Mouse (Mus musculus): ENCODE measurements around the gene Nav2. TPM values are rescaled to one million over a fixed set of nuclear protein-coding genes. Genes with fewer than 3 reads are reported as not detected.

Gene Nav2
- polyA plus RNA-seq, 1 experiment from 2014 or later, result 7.5 TPM

DNA sequence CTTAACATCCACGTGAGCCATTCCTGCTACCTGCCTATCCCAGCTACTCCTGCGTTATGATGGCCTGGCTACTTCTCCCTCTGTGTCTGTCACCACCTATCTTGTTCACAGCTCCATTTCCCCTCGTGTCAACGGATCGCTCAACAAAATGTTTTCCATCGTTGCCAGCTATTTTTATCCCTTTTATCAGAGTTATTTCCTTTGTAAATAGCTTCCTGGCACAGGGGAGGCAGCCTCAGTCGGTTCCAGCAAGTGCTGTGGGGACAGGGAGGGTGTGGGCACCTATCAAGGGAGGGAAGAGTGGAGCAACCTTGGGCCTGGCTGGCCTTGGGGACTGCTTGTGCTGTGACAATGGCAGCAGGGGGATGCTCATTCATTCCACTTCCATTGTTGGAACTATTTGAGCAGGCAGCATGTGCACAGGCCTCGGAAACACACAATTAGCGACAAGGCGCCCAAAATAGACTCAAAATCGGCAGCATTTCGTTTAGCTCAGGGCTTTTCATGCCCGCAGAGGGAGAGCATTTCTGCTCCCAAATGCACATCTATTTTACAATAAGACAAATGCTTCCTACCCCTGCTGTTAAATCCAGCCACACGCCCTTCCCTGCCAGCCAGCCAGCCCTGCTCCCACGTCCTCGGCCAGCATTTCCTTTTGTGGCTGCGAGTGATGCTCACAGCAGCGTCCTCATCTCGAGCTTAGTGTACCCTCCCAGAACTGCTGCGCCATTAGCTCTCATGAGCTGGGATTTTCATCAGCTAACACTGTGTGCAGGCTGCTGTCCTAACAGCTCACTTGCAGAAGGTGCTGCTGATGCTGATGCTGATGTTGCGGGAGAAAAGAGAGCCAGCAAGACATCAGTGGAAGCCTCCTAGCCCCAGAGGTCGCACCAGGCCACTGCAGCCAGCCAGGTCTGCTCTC lies 237.5 kb downstream of the Nav2 start:
- WGBS, result 73% methylated on average over 22 of the region's 22 CpGs
- no peak overlapping the region for H3K9ac ChIP-seq (ENCODE audit: low read length)
- ATAC-seq (ENCODE audit: insufficient number of reproducible peaks, low FRiP score, low TSS enrichment, low read depth) (no peak), DNase-seq (ENCODE audit: low spot score) (no peak)
- H3K4me2 ChIP-seq (ENCODE audit: low read depth, severe bottlenecking), result no peak overlapping the region
- H3K27ac ChIP-seq (replicated peaks; ENCODE audit: low read depth, low read length), result no peak overlapping the region
- no peaks in the 10 kb centered on the region for H3K9me3 ChIP-seq (ENCODE audit: control insufficient read depth, low read length)
- no peaks in the 10 kb centered on the region for H3K27me3 ChIP-seq (ENCODE audit: control insufficient read depth, insufficient read depth, low read length)
- H3K36me3 ChIP-seq (ENCODE audit: control insufficient read depth, insufficient read depth, low read length), result no peaks in the 10 kb centered on the region
- H3K4me1 ChIP-seq (ENCODE audit: control insufficient read depth, insufficient read depth, low read length), result no peaks in the 10 kb centered on the region
- H3K4me3 ChIP-seq (ENCODE audit: low read depth, low read length), result no peak overlapping the region

DNA sequence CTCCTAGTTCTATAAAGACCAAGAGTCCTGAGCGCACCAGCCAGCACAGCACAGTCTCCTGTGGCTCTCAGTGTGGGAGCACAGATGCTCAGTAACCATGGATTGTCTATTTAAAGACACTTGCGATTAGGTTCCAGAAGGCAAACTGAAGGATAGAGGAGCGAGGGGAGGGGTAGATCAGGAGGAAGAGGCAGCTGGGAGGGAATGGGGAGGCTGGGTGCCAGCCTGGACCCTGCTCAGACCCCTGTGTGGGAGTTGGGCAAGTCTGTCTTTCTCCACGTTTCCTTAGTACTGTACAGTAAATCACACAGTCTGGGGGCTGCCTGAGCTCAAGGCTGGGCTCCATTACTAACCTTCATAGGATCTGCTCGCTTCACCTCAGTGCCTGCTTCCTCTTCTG lies 243.8 kb downstream of the Nav2 start:
- Histone ChIP-seq H3K4me2 (ENCODE audit: low read depth, severe bottlenecking) (no peak overlapping the region), H3K4me1 (ENCODE audit: control insufficient read depth, insufficient read depth, low read length) (no peaks in the 10 kb centered on the region), H3K4me3 (ENCODE audit: low read depth, low read length) (no peak overlapping the region), H3K9me3 (ENCODE audit: control insufficient read depth, low read length) (peaks cover 2% of the 10 kb centered on the region; the same call in 1 of the 2 replicates), H3K27me3 (ENCODE audit: control insufficient read depth, insufficient read depth, low read length) (no peaks in the 10 kb centered on the region), H3K27ac (replicated peaks; ENCODE audit: low read depth, low read length) (no peak overlapping the region), H3K36me3 (ENCODE audit: control insufficient read depth, insufficient read depth, low read length) (no peaks in the 10 kb centered on the region), H3K9ac (ENCODE audit: low read length) (no peak overlapping the region)
- WGBS, result 74% methylated on average over 5 of the region's 5 CpGs
- DNase-seq (ENCODE audit: low spot score), result no peak
- no peak for ATAC-seq (ENCODE audit: insufficient number of reproducible peaks, low FRiP score, low TSS enrichment, low read depth)

DNA sequence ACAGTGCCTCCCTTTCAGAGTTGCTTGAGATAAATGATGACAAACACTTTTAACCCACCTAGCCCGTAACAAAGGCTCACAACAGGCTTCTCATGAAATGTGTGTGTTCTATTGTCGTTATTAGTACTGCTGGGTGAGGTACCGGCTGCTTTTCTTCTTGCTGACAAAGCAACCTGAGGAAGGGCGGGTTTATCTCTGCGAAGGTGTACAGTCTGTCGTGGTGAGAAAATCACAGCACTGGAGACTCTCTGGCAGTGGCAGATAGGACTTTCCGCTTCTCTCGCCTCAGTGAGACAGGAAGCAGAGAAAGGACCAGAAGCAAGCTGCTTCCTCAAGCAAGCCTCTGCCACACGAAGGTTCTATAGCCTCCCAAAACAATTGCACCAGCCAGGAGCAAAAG lies 244.2 kb downstream of the Nav2 start:
- 73% methylated on average over 9 of the region's 9 CpGs for WGBS
- no peak for ATAC-seq (ENCODE audit: insufficient number of reproducible peaks, low FRiP score, low TSS enrichment, low read depth)
- H3K27ac ChIP-seq (replicated peaks; ENCODE audit: low read depth, low read length), result no peak overlapping the region

DNA sequence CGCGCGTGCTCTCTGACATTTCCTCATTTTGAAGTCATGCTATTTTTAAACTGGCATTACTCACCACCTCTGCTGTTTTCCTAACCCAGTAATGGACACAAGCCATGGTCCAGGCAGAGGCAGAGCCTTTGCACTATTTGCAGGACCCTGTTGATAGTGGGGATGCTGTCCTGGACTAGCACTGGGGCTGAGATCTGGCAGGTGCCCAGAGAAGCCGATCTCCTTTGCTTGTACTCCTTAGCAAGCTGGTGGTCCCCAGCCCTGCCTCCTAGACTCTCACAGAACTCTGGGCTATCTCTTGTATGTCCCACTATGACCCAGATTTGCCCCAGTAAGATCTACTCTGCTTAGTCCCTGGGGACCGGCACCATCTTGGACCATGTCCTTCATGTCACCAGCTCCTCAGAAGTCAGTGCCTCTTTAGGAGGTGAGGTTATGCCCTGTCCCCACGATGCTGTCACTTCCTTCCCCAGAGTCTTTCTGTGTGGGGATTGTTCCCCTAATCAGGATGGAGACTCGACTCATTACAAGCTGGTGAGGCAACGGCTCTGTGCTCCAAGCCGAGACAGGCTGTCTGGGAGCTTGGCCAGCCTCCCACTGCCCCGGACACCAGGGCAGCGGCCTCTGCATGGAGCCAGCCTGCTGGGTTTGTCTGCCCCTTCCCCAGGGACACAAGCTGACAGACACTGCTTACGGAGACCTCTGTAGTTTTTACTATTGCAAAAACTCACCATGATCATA lies 250.3 kb downstream of the Nav2 start:
- no peak for ATAC-seq (ENCODE audit: insufficient number of reproducible peaks, low FRiP score, low TSS enrichment, low read depth)
- 79% methylated on average over 12 of the region's 12 CpGs for WGBS
- no peak overlapping the region for H3K27ac ChIP-seq (replicated peaks; ENCODE audit: low read depth, low read length)

More for the DNA sequence above, 244.2 kb downstream of the Nav2 start:
- Histone ChIP-seq H3K27me3 (ENCODE audit: control insufficient read depth, insufficient read depth, low read length) (no peaks in the 10 kb centered on the region), H3K9me3 (ENCODE audit: control insufficient read depth, low read length) (peaks cover 2% of the 10 kb centered on the region; the same call in 1 of the 2 replicates), H3K9ac (ENCODE audit: low read length) (no peak overlapping the region), H3K36me3 (ENCODE audit: control insufficient read depth, insufficient read depth, low read length) (no peaks in the 10 kb centered on the region), H3K4me1 (ENCODE audit: control insufficient read depth, insufficient read depth, low read length) (no peaks in the 10 kb centered on the region), H3K4me2 (ENCODE audit: low read depth, severe bottlenecking) (no peak overlapping the region), H3K4me3 (ENCODE audit: low read depth, low read length) (no peak overlapping the region)
- DNase-seq (ENCODE audit: low spot score), result no peak

DNA sequence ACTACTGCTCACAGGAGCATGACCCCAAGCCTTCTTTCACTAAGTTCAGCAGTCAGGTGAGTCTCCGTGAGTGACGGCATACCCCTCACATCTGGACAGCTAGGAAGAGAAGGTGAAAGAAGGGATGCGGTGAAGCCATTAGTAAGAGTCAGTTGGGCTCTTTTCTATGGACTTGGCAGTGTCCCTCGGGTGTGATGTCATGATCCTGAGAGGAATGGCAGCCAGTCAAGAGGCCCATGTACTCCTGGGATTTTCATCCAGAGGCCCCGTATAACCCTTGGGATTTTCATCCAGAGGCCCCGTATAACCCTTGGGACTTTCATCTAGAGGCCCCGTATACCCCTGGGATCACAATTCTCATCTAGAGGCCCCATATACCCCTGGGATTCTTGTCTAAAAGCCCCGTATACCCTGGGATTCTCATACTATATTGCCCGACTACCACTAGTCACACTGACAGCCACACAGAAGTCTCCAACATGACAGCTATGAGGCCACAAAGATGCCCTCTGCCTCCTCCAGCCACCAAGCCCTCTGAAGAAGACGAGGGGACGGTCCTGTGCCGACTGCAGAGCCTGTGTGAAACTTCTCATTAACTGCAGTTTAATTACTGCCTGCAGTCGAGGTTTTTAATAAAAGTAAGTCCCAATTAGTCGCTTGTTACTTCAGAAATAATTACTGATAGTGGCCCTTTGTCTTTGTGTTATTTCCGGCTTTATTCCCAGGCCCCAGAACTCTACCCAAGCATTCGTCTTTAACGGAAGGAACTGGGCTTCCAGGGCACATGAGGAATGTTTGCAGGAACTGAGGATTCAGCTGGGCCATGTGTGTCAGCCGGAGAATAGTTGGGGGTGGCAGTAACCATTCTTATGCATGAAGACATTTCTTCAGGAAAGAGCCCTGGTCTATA lies 251.4 kb downstream of the Nav2 start:
- ATAC-seq (ENCODE audit: insufficient number of reproducible peaks, low FRiP score, low TSS enrichment, low read depth) (no peak), DNase-seq (ENCODE audit: low spot score) (no peak)
- Histone ChIP-seq H3K4me2 (ENCODE audit: low read depth, severe bottlenecking) (no peak overlapping the region), H3K9me3 (ENCODE audit: control insufficient read depth, low read length) (peaks cover 2% of the 10 kb centered on the region; the same call in 1 of the 2 replicates), H3K27ac (replicated peaks; ENCODE audit: low read depth, low read length) (no peak overlapping the region), H3K27me3 (ENCODE audit: control insufficient read depth, insufficient read depth, low read length) (no peaks in the 10 kb centered on the region), H3K9ac (ENCODE audit: low read length) (no peak overlapping the region), H3K4me1 (ENCODE audit: control insufficient read depth, insufficient read depth, low read length) (no peaks in the 10 kb centered on the region), H3K36me3 (ENCODE audit: control insufficient read depth, insufficient read depth, low read length) (no peaks in the 10 kb centered on the region), H3K4me3 (ENCODE audit: low read depth, low read length) (no peak overlapping the region)
- 71% methylated on average over 18 of the region's 18 CpGs for WGBS

More for the DNA sequence above, 250.3 kb downstream of the Nav2 start:
- no peak overlapping the region for H3K9ac ChIP-seq (ENCODE audit: low read length)
- no peaks in the 10 kb centered on the region for H3K27me3 ChIP-seq (ENCODE audit: control insufficient read depth, insufficient read depth, low read length)
- no peak overlapping the region for H3K4me3 ChIP-seq (ENCODE audit: low read depth, low read length)
- H3K4me2 ChIP-seq (ENCODE audit: low read depth, severe bottlenecking), result no peak overlapping the region
- H3K36me3 ChIP-seq (ENCODE audit: control insufficient read depth, insufficient read depth, low read length), result no peaks in the 10 kb centered on the region
- peaks cover 2% of the 10 kb centered on the region; the same call in 1 of the 2 replicates for H3K9me3 ChIP-seq (ENCODE audit: control insufficient read depth, low read length)
- no peaks in the 10 kb centered on the region for H3K4me1 ChIP-seq (ENCODE audit: control insufficient read depth, insufficient read depth, low read length)
- DNase-seq (ENCODE audit: low spot score), result no peak

DNA sequence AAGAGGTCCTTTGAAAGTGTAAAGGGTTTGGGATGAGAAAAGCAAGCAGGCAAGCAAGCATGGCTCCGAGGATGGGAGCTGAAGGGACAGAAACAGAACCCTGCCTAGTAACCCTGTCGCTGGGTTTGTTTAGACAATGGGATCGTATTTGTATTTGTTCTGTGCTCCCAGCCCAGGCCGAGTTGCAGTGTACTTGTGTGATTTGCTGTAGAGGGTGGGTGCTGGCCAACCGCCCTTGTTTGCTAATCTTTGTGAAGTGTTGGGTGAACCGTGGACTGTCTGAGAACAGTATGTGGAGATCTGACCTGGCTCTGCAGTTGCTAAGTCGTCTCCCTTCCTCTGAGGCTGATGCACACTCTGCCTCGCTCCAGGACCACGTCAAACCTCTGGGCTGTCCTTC lies 253.6 kb downstream of the Nav2 start:
- no peak overlapping the region for H3K4me2 ChIP-seq (ENCODE audit: low read depth, severe bottlenecking)
- 43% methylated on average over 9 of the region's 9 CpGs for WGBS
- no peaks in the 10 kb centered on the region for H3K4me1 ChIP-seq (ENCODE audit: control insufficient read depth, insufficient read depth, low read length)
- H3K27ac ChIP-seq (replicated peaks; ENCODE audit: low read depth, low read length), result no peak overlapping the region
- H3K27me3 ChIP-seq (ENCODE audit: control insufficient read depth, insufficient read depth, low read length), result no peaks in the 10 kb centered on the region
- ATAC-seq (ENCODE audit: insufficient number of reproducible peaks, low FRiP score, low TSS enrichment, low read depth), result no peak
- DNase-seq (ENCODE audit: low spot score), result no peak
- H3K9me3 ChIP-seq (ENCODE audit: control insufficient read depth, low read length), result no peaks in the 10 kb centered on the region
- no peaks in the 10 kb centered on the region for H3K36me3 ChIP-seq (ENCODE audit: control insufficient read depth, insufficient read depth, low read length)
- H3K4me3 ChIP-seq (ENCODE audit: low read depth, low read length), result no peak overlapping the region
- no peak overlapping the region for H3K9ac ChIP-seq (ENCODE audit: low read length)

DNA sequence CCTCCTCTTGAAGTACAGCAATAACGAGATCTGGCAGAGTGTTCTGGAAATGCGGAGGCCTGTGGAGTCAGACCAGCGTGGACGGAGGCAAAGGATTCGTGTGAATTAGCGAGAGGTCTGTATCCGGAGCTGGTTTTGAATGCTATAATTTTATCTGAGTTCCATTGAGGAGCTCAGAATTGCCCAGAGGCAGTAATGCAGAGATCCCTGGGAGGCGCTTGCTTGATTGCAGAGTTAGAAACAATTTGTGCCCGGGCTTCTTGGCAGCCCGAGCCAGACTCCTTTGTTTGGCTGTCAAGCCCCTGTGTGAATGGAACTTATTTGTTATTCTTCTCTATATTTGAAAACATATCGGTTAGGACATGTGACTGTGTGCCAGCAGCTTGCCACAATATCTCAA lies 255.3 kb downstream of the Nav2 start:
- no peaks in the 10 kb centered on the region for H3K4me1 ChIP-seq (ENCODE audit: control insufficient read depth, insufficient read depth, low read length)
- 75% methylated on average over 11 of the region's 11 CpGs for WGBS
- no peak overlapping the region for H3K27ac ChIP-seq (replicated peaks; ENCODE audit: low read depth, low read length)
- DNase-seq (ENCODE audit: low spot score), result no peak
- H3K4me3 ChIP-seq (ENCODE audit: low read depth, low read length), result no peak overlapping the region
- no peak overlapping the region for H3K4me2 ChIP-seq (ENCODE audit: low read depth, severe bottlenecking)
- H3K9me3 ChIP-seq (ENCODE audit: control insufficient read depth, low read length), result no peaks in the 10 kb centered on the region
- ATAC-seq (ENCODE audit: insufficient number of reproducible peaks, low FRiP score, low TSS enrichment, low read depth), result no peak
- no peaks in the 10 kb centered on the region for H3K36me3 ChIP-seq (ENCODE audit: control insufficient read depth, insufficient read depth, low read length)
- no peaks in the 10 kb centered on the region for H3K27me3 ChIP-seq (ENCODE audit: control insufficient read depth, insufficient read depth, low read length)
- H3K9ac ChIP-seq (ENCODE audit: low read length), result no peak overlapping the region

DNA sequence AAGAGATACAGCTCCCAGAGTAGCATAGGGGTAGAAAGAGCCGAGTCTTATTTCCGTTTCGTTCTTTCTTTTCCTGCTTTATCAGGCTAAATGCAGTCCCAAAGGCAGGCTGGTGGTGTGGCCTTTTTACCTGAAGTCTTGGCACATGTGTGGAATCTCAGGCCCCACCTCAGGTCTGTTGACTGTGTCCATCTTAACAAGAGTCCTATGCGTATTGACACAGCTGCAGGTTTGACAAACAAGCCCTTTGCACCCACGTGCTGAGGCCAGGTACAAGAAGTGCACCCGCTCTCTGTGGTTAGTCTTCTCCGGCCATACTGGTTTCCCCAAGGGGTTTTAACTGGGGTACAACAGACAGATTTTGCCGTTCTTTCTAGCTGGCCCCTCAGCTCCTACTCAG lies 256.4 kb downstream of the Nav2 start:
- Histone ChIP-seq H3K9me3 (ENCODE audit: control insufficient read depth, low read length) (no peaks in the 10 kb centered on the region), H3K9ac (ENCODE audit: low read length) (no peak overlapping the region), H3K4me2 (ENCODE audit: low read depth, severe bottlenecking) (no peak overlapping the region), H3K36me3 (ENCODE audit: control insufficient read depth, insufficient read depth, low read length) (no peaks in the 10 kb centered on the region), H3K27ac (replicated peaks; ENCODE audit: low read depth, low read length) (no peak overlapping the region), H3K4me3 (ENCODE audit: low read depth, low read length) (no peak overlapping the region), H3K27me3 (ENCODE audit: control insufficient read depth, insufficient read depth, low read length) (no peaks in the 10 kb centered on the region), H3K4me1 (ENCODE audit: control insufficient read depth, insufficient read depth, low read length) (no peaks in the 10 kb centered on the region)
- 89% methylated on average over 8 of the region's 8 CpGs for WGBS
- DNase-seq (ENCODE audit: low spot score), result no peak
- ATAC-seq (ENCODE audit: insufficient number of reproducible peaks, low FRiP score, low TSS enrichment, low read depth), result no peak
